Mouse (Mus musculus): ENCODE data around the gene Iqch. TPM values are rescaled to one million over a fixed set of nuclear protein-coding genes. Genes with fewer than 3 reads are reported as not detected.

Iqch gene
- polyA plus RNA-seq, 1 experiment from 2014 or later, result 0.11 TPM

DNA sequence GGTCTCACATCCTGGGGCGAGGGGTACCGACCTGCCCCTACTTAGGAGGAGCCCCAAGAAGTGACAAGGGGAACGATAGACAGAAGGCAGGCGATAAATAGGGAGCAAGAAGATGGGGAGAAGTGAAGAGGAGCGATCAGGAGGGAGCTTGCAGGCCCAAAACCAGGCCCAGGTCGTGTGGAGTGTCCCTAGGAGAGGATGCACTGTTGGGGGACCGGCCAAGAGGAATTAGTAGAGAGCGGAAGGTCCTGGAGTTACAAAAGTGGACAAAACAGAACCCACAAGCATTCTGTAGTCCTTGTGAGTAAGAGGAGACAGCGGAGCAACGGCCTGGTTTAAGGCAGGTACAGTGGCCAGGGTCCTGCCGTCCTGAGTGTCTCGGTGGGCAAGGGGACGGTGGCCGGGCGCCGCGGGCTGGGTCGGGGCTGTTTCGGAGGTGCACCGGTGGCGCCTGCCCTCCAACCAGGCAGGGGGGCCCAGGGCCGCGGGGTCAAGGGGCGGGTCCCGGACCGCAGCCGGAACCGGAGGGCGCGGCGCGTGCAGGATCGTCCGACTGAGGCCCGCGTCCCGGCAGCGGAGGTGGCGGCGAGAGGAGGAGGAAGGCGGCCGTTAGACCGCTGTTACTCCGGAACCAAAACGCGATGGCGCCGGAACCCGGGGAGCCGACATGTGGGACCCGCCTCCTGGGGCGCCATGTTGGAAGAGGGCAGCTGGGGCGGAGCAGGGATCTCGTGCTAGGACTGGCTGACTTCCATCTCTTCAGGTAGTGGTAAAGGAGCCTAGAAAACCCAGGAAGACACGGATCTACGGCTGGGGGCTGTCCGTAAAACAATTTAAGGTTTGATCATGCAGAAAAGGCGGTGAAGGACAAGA, 224.8 kb downstream of the Iqch start, which contains the start of gene Map2k5:
TSS of gene Map2k5 (minus strand) at position 633 of the 873 bp plus-strand sequence.
- WGBS, result 1% methylated on average over 58 of the region's 58 CpGs
- peak within 1 kb of the TSS; percentile 91 for H3K4me2 ChIP-seq (ENCODE audit: low read length)

GRCm38 (mm10) chr9:63373315-63373714, 229.0 kb downstream of the Iqch start:
- DNase-seq (no peak), ATAC-seq (ENCODE audit: low FRiP score, low TSS enrichment) (no peak)
- Histone ChIP-seq H3K4me1 (ENCODE audit: control insufficient read depth, insufficient read depth, low read length) (peaks cover 23% of the 10 kb centered on the region), H3K9me3 (ENCODE audit: control insufficient read depth, low read length) (no peaks in the 10 kb centered on the region), H3K4me3 (replicated peaks; ENCODE audit: low read depth, low read length) (no peak overlapping the region), H3K4me2 (ENCODE audit: low read length) (no peak overlapping the region), H3K27ac (replicated peaks; ENCODE audit: low read depth, low read length) (no peak overlapping the region), H3K9ac (replicated peaks; ENCODE audit: low read length) (no peak overlapping the region), H3K36me3 (ENCODE audit: control insufficient read depth, insufficient read depth, low read length) (peaks cover 11% of the 10 kb centered on the region), H3K27me3 (ENCODE audit: control insufficient read depth, insufficient read depth, low read length) (no peaks in the 10 kb centered on the region)
- WGBS, result 90% methylated on average over 2 of the region's 2 CpGs

More for the DNA sequence above, 224.8 kb downstream of the Iqch start, which contains the start of gene Map2k5:
- DNase-seq, result peak; percentile 95
- Histone ChIP-seq H3K4me3 (replicated peaks; ENCODE audit: low read depth, low read length) (peak within 1 kb of the TSS; percentile 83), H3K9me3 (ENCODE audit: control insufficient read depth, low read length) (no peaks in the 10 kb centered on the region), H3K4me1 (ENCODE audit: control insufficient read depth, insufficient read depth, low read length) (peaks cover 28% of the 10 kb centered on the region), H3K27me3 (ENCODE audit: control insufficient read depth, insufficient read depth, low read length) (no peaks in the 10 kb centered on the region), H3K27ac (replicated peaks; ENCODE audit: low read depth, low read length) (peak within 1 kb of the TSS; percentile 84), H3K9ac (replicated peaks; ENCODE audit: low read length) (peak within 1 kb of the TSS; percentile 87), H3K36me3 (ENCODE audit: control insufficient read depth, insufficient read depth, low read length) (no peaks in the 10 kb centered on the region)
- ATAC-seq (ENCODE audit: low FRiP score, low TSS enrichment), result peak; percentile 92

DNA sequence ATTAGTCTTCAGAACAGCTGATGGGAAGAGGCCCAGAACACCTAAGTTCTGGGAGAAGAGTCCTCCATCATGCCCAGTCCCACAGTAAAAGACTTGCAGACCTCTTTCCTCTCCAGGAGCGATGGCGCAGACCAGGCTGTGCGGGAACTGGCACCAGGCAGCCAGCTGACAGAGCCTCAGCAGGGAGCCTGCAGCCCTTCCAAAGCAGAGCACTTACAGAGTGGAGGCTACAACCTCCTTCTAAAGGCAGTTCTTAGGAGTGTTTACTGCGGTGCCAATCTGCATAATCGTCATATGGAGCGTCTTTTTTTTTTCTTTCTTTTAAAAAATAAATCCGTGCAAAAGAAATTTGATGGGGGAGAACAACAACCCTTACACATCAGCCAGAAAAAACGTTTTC, 229.8 kb downstream of the Iqch start:
- no peaks in the 10 kb centered on the region for H3K9me3 ChIP-seq (ENCODE audit: control insufficient read depth, low read length)
- H3K27me3 ChIP-seq (ENCODE audit: control insufficient read depth, insufficient read depth, low read length), result no peaks in the 10 kb centered on the region
- no peak overlapping the region for H3K4me3 ChIP-seq (replicated peaks; ENCODE audit: low read depth, low read length)
- H3K4me1 ChIP-seq (ENCODE audit: control insufficient read depth, insufficient read depth, low read length), result peaks cover 21% of the 10 kb centered on the region
- 65% methylated on average over 8 of the region's 8 CpGs for WGBS
- ATAC-seq (ENCODE audit: low FRiP score, low TSS enrichment) (no peak), DNase-seq (peak; percentile 23)
- no peak overlapping the region for H3K27ac ChIP-seq (replicated peaks; ENCODE audit: low read depth, low read length)
- peaks cover 11% of the 10 kb centered on the region for H3K36me3 ChIP-seq (ENCODE audit: control insufficient read depth, insufficient read depth, low read length)
- H3K4me2 ChIP-seq (ENCODE audit: low read length), result no peak overlapping the region
- no peak overlapping the region for H3K9ac ChIP-seq (replicated peaks; ENCODE audit: low read length)

Other genes starting within 250 kb of the Iqch start
- 40.3 and 43.9 TPM in 2 replicates for gene Map2k5, start 224.6 kb downstream of the Iqch start, polyA plus RNA-seq (2014; fragmentation: Nextera tagmentation; extraction: Ambion mirVana)
- gene 2300009A05Rik, start 203.2 kb downstream of the Iqch start, polyA plus RNA-seq (2014; fragmentation: Nextera tagmentation; extraction: Ambion mirVana), result 56.1 and 77.9 TPM in 2 replicates
- 52.9 and 64.5 TPM in 2 replicates for gene Aagab, start 167 bp upstream of the Iqch start, polyA plus RNA-seq (2014; fragmentation: Nextera tagmentation; extraction: Ambion mirVana)
- 4.9 and 7.7 TPM in 2 replicates for gene Smad3, start 155.5 kb upstream of the Iqch start, polyA plus RNA-seq (2014; fragmentation: Nextera tagmentation; extraction: Ambion mirVana)